Mouse (Mus musculus): ENCODE data around the gene Esf1.

GRCm38 (mm10) chr2:140214519-140215027 is 44.2 kb upstream of the Esf1 start:
- no peak for TF ChIP-seq NRF1 (IDR thresholded peaks at IDR 0.05; ENCODE audit: low read depth, low read length)
- no peak for TF ChIP-seq RCOR1 (conservative IDR thresholded peaks at IDR 0.05; ENCODE audit: low read depth, low read length)
- no peak for TF ChIP-seq SMC3 (IDR thresholded peaks at IDR 0.05; ENCODE audit: low read depth, low read length)
- no peak for TF ChIP-seq POLR2A (IDR thresholded peaks at IDR 0.05; ENCODE audit: low read depth, low read length)
- no peak for TF ChIP-seq CTCF (conservative IDR thresholded peaks at IDR 0.05 in 1 of 2, IDR thresholded peaks at IDR 0.05 in 1 of 2; ENCODE audit: low read depth in 2 of 2, low read length in 2 of 2)
- no peak for TF ChIP-seq ZKSCAN1 (IDR thresholded peaks at IDR 0.05; ENCODE audit: borderline replicate concordance, low read depth, low read length)
- TF ChIP-seq HCFC1 (IDR thresholded peaks at IDR 0.05; ENCODE audit: low read depth, low read length), result no peak
